Mouse (Mus musculus): Measurements from ENCODE around the gene Kbtbd4.

- TF ChIP-seq EP300 (IDR thresholded peaks at IDR 0.05; ENCODE audit: low read depth) (no peak), CTCF (IDR thresholded peaks at IDR 0.05; ENCODE audit: low read depth) (no peak)
Measured at GRCm38 (mm10) chr2:90871180-90871961, 33.2 kb upstream of the Kbtbd4 start.
